Mouse (Mus musculus) ES-Bruce4 (cell line): ENCODE data around the gene Cenps. TPM values are rescaled to one million over a fixed set of nuclear protein-coding genes. Genes with fewer than 3 reads are reported as not detected.

Experiments used
- H3K27ac ChIP-seq: 2 replicates; pipeline ENCODE4 v1.5.1; 2012; ENCODE audit warnings: low read length, inconsistent platforms; ENCODE audit not compliant: insufficient read depth
- H3K27me3 ChIP-seq: 2 replicates; pipeline ENCODE4 v1.6.1; 2012; ENCODE audit warnings: mild to moderate bottlenecking, low read length, inconsistent platforms; ENCODE audit not compliant: control insufficient read depth, poor library complexity, insufficient read depth, severe bottlenecking
- H3K36me3 ChIP-seq: 2 replicates; pipeline ENCODE4 v1.6.1; 2012; ENCODE audit warnings: inconsistent platforms, mild to moderate bottlenecking, low read length, moderate library complexity; ENCODE audit not compliant: control insufficient read depth, poor library complexity, insufficient read depth, severe bottlenecking
- H3K4me1 ChIP-seq: one replicate; pipeline ENCODE4 v1.8.1; 2011; ENCODE audit warnings: low read length; ENCODE audit not compliant: control insufficient read depth, insufficient read depth
- H3K4me3 ChIP-seq: 2 replicates; pipeline ENCODE4 v1.5.1; 2011; ENCODE audit warnings: low read depth, mild to moderate bottlenecking, low read length
- H3K9ac ChIP-seq: 2 replicates; pipeline ENCODE4 v1.6.1; 2012; ENCODE audit warnings: low read depth, mild to moderate bottlenecking, inconsistent platforms; ENCODE audit not compliant: poor library complexity, severe bottlenecking
- H3K9me3 ChIP-seq: replicated peaks from 2 replicates; pipeline ENCODE4 v1.6.1; 2012; ENCODE audit warnings: mild to moderate bottlenecking, low read length, inconsistent platforms; ENCODE audit not compliant: control insufficient read depth, poor library complexity, insufficient read depth, severe bottlenecking
- CTCF ChIP-seq: IDR thresholded peaks from one replicate; pipeline ENCODE4 v1.8.1; 2011; ENCODE audit warnings: low read depth, low read length
- EP300 ChIP-seq: IDR thresholded peaks from 2 replicates; pipeline ENCODE4 v1.6.1; 2011; ENCODE audit warnings: low read depth, low read length; ENCODE audit not compliant: insufficient read depth
- POLR2A ChIP-seq: IDR thresholded peaks from one replicate; pipeline ENCODE4 v1.8.1; 2011; ENCODE audit warnings: low read length; ENCODE audit not compliant: insufficient read depth
- polyA plus RNA-seq: library from polyadenylated mRNA; stranded (reverse); fragments of >200 nt; gene quantifications from 2 replicates; pipeline ENCODE4 v1.2.4, GENCODE M21; 2011; ENCODE audit warnings: low read depth; ENCODE audit not compliant: missing spikeins, insufficient read depth, insufficient read length

Cenps gene
- polyA plus RNA-seq, 1 experiment = 26.5 TPM

GRCm38 (mm10) chr4:149131789-149132565 lies 5.5 kb downstream of the Cenps start:
- Histone ChIP-seq H3K4me1 (no peaks in the 10 kb centered on the region), H3K4me3 (no peak overlapping the region), H3K27ac (no peak overlapping the region), H3K36me3 (peaks cover 11% of the 10 kb centered on the region; the same call in 1 of the 2 replicates), H3K9ac (no peak overlapping the region), H3K9me3 (no peaks in the 10 kb centered on the region), H3K27me3 (no peaks in the 10 kb centered on the region)
- TF ChIP-seq CTCF (no peak), EP300 (no peak), POLR2A (no peak)

- H3K27ac ChIP-seq = no peak overlapping the region
- no peak overlapping the region for H3K9ac ChIP-seq
- H3K4me1 ChIP-seq = no peaks in the 10 kb centered on the region
- TF ChIP-seq CTCF (no peak), EP300 (no peak), POLR2A (no peak)
- peaks cover 11% of the 10 kb centered on the region; the same call in 1 of the 2 replicates for H3K36me3 ChIP-seq
- no peak overlapping the region for H3K4me3 ChIP-seq
- no peaks in the 10 kb centered on the region for H3K27me3 ChIP-seq
- no peaks in the 10 kb centered on the region for H3K9me3 ChIP-seq
Observed at GRCm38 (mm10) chr4:149131021-149131752, 6.2 kb downstream of the Cenps start.

GRCm38 (mm10) chr4:149128467-149128866 lies 9.0 kb downstream of the Cenps start:
- H3K4me3 ChIP-seq = no peak overlapping the region
- no peaks in the 10 kb centered on the region for H3K27me3 ChIP-seq
- no peak overlapping the region for H3K27ac ChIP-seq
- H3K36me3 ChIP-seq = peaks cover 11% of the 10 kb centered on the region; the same call in 1 of the 2 replicates
- no peaks in the 10 kb centered on the region for H3K9me3 ChIP-seq
- no peaks in the 10 kb centered on the region for H3K4me1 ChIP-seq
- TF ChIP-seq EP300 = no peak
- no peak for TF ChIP-seq CTCF
- no peak for TF ChIP-seq POLR2A
- no peak overlapping the region for H3K9ac ChIP-seq

GRCm38 (mm10) chr4:149126663-149127062 lies 10.8 kb downstream of the Cenps start, which contains the start of gene Cort:
Cort (minus strand) TSS chr4:149126763.
- H3K27me3 ChIP-seq = no peaks in the 10 kb centered on the region
- no peaks in the 10 kb centered on the region for H3K9me3 ChIP-seq
- peaks cover 9% of the 10 kb centered on the region; the same call in 1 of the 2 replicates for H3K36me3 ChIP-seq
- H3K4me3 ChIP-seq = no peak within 1 kb of the TSS
- H3K27ac ChIP-seq = no peak within 1 kb of the TSS
- no peak within 1 kb of the TSS for H3K9ac ChIP-seq
- TF ChIP-seq EP300 = no peak
- H3K4me1 ChIP-seq = no peaks in the 10 kb centered on the region

- H3K9ac ChIP-seq = no peak overlapping the region
- H3K4me3 ChIP-seq = no peak overlapping the region
- H3K9me3 ChIP-seq = no peaks in the 10 kb centered on the region
- no peaks in the 10 kb centered on the region for H3K4me1 ChIP-seq
- no peaks in the 10 kb centered on the region for H3K27me3 ChIP-seq
- TF ChIP-seq EP300 (no peak), CTCF (no peak), POLR2A (no peak)
- no peak overlapping the region for H3K27ac ChIP-seq
- peaks cover 7% of the 10 kb centered on the region; the same call in 1 of the 2 replicates for H3K36me3 ChIP-seq
Observed at GRCm38 (mm10) chr4:149126115-149126509, 11.3 kb downstream of the Cenps start.
